Mouse (Mus musculus) monocyte, adult 5-6 weeks (primary cell): ENCODE measurements around the gene Fut11. TPM values are rescaled to one million over a fixed set of nuclear protein-coding genes. Genes with fewer than 3 reads are reported as not detected.
"Not testable (repeated sequence)": the region's sequence is repeated elsewhere in the genome, so short reads cannot be mapped to it uniquely, and the experiment has no call there.

Experiments used
- ATAC-seq: fragments of 153-309, 156-312 bp; replicated peaks from 2 replicates; pipeline ENCODE4 v1.8.0; 2017; ENCODE audit warnings: mild to moderate bottlenecking; ENCODE audit not compliant: low TSS enrichment, insufficient number of reproducible peaks, severe bottlenecking, poor library complexity, low FRiP score
- total RNA-seq: library from RNA; stranded (forward); fragments of 200-1000, 200-491, 200-594 nt; gene quantifications from 3 replicates; pipeline ENCODE4 v1.2.3, GENCODE M21; 2017

Fut11 gene
- total RNA-seq, 1 experiment from 2014 or later, result 8.2 TPM

DNA sequence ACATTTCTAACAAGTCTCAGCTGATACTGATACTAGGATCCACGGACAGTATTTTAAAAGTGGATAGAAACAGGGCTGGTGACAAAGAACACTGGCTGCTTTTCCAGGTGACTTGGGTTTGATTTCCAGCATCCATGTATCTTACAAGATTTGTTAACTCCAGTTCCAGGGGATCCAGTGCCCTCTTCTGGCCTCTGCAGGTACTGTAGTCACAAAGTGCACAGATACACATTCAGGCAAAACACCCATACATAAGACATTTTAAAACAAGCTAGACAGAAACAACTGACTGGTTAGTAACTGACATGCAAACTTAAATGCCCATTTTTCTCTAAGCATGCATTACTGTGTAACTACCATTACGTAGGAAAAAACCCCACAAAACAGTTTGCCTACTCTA is 21.8 kb upstream of the Fut11 start:
- no peak for ATAC-seq

DNA sequence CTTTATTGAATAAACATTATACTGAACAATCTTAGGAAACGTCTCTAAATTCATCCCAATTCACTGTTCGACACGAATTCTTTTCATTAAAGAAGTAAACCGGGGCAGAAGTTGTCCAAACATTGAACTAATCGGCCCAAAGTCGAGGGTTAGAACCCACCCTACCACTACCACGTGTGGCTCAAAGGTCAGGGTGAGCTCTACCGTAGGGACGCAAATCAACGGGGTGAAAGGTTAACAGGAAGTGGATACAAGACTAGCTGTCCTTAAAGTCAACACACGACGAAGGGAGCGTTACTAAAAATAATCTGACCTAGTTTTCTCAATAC is 21.1 kb upstream of the Fut11 start:
- peak; percentile 74 for ATAC-seq

DNA sequence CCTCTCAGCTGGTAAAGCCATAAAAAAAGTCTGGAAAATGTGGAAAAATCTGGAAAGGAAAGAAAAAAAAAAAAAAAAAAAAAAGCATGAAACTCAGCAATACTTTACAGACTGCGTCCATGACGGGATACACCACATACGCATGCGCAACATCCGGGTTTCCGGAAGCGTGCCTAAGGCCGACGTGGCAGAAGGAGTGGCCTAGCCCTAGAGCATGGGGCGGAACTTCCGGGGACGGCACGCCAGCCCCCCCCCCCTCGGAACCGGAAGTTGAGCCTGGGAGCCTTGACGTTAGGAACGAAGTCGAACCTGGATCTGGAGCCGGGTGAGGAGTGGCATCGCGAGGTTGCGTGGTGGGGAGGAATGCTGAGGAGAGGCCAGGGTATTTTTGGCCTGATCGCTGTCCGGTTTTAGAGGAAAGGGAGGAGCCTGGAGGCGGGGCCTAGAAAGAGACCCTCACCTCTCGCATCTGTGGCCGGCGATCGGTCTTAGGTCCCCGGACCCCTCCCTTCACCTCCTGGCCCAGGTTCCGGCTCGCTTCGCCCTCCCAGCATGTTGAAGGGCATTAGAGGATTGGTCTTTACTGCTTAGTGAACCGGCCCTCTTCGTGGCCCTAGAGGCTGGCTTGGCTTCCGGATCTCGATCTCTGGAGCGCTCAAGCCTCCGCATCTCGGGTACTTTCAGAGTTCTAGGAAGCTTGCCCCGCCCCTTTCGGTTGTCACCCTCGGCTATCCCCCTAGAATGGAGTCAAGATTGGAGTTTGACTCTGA is 20.5 kb upstream of the Fut11 start, which contains the start of gene Sec24c:
Gene Sec24c, plus strand, starts transcription at position 245 of the 770 bp plus-strand sequence.
- ATAC-seq, result peak; percentile 89

DNA sequence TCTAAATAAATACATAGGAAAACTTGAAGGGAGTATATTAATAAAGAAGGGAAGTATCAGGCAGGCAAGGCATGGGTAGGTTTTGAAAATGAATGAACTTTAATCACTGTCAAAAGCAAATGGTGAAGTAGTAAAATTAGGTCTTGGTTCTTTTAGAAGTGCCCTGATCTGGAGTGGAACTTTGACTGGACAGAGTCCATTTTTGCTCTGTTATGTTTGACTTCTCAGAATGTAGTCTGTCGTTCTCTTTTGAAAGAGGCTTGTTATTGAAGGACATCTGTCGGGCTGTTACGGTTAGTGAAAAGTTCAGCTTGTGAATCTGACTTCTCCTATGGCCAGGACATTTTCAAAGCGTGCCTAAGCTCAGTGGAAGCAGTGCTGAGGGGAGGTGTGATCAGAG is 16.9 kb upstream of the Fut11 start:
- no peak for ATAC-seq

DNA sequence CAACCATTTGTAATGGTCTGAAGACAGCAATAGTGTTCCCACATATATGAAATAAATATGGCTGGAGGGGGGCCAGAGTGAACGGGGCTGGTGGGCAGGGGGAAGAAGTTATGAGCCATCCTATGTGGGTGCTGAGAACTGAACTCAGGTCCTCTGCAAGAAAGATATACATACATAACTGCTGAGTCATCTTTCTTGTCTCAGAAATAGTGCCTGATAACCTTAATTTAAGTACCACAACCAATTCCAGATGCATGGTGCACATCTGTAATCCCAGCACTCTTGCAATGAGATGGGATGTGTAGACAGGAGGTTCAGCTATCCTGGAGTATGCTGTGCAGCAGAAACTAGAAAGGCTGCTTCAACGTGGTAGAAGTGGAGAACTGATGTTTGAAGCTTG is 13.0 kb upstream of the Fut11 start:
- no peak for ATAC-seq

DNA sequence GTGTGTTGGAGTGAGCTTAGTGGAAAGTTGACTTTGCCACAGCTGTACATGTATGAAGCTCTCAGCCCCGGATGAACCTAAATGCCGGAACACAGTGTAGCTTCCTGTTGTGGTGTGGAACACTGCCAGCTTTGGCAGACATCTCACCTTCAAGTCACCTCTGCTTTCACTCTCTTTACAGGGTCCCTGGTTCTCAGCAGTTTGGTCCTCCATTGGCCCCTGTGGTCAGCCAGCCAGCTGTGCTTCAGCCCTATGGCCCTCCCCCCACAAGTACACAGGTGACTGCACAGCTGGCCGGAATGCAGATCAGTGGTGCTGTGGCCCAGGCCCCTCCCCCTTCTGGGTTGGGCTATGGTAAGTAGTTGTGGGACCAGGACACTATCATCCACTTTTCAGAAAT is 12.3 kb upstream of the Fut11 start:
- peak; percentile 59 for ATAC-seq

DNA sequence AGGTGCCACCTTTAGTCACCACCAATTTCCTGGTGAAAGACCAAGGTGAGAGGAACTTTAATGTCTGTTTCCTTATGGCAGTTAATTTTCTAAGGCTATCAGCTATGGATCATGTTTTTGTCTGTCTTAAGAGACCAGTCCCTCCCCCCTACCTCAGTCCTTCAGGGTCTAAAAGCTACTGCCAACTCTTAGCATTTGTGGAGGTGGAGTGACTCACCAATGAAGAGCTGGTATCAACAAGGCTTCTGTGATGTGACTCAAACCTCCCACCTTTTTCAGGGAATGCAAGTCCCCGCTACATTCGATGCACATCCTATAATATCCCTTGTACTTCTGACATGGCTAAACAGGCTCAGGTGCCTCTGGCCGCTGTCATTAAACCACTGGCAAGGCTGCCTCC is 8.2 kb upstream of the Fut11 start:
- no peak for ATAC-seq

DNA sequence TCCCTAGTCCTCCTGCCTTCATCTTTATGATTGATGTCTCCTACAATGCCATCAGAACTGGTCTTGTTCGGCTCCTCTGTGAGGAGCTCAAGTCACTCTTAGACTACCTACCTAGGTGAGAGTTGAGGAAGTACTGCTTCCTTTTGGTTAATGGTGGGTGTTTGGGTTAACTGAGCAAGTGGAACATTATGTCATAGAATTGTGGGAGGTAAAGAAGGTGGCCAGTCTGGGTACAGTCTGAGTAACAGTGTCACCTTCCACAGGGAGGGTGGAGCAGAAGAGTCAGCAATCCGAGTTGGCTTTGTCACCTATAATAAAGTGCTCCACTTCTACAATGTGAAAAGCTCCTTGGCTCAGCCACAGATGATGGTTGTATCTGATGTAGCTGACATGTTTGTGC is 5.8 kb upstream of the Fut11 start:
- no peak for ATAC-seq

DNA sequence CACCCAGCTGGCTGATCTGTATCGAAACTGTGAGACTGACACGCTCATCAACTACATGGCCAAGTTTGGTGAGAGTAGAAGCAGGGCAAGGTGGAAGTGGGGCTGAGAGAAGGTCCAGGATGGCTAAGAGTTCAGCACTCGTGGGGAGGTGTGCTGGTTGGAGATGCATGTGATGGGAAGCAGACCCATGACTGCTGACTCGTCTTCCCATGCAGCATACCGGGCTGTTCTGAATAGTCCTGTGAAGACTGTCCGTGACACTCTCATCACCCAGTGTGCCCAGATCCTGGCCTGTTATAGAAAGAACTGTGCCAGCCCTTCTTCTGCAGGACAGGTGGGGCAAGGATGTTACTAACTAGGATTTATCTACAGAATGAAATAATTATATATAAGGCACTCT is 3.0 kb upstream of the Fut11 start:
- ATAC-seq, result no peak

DNA sequence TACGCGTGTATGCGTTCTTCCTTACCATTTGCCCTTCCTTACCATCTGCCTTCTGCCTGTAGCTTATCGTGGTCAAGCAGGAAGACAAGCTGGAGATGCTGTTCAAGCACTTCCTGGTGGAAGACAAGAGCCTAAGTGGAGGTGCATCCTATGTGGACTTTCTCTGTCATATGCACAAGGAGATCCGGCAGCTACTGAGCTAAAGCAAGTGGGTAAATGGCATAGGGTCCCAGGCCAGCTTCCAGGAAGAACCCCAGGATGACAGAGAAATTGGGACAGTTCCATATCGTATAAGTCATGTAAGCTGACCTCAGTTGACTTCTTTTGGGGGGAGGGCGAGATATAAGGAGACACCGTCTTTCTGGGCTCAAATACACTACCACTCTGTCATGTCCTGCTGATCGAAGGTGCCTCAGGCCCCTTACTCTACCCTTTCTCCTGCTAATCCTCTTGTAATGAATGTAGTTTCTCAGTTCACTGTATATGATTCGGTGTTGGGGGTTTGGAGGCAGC is 1.1 kb upstream of the Fut11 start:
- ATAC-seq, result no peak

DNA sequence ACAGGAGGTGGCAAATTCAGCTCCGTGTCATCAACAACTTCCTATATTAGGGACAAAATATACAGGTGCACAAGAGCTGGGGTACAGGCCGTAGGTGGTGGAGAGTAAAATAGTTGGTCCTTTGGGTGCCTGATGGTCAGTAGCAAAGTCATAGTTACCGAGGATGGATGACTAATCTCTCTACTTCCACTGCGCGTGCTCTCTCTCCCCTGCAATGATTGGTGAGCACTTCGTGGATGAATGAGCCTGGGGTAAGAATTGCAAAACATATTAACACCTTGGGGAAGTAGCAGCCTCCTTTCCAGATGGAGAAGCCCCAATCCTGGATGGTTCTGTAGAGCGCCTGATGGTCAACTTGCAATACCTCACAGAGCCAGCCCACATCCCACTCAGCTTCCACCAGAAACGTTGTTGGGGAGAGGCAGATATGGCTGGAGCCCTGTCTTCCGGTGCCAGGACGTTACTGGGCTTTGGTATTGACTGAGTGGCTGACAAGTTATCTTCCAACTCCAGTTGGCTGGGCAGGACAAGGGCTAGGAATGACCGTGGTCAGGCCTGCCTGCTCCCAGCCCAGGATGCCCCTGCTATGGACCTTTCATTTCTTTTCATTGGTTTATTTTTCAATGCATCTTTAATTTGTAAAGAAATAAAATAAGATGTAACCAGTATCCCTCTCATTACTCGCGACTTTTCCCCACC is 434 bp upstream of the Fut11 start:
- ATAC-seq, result no peak

DNA sequence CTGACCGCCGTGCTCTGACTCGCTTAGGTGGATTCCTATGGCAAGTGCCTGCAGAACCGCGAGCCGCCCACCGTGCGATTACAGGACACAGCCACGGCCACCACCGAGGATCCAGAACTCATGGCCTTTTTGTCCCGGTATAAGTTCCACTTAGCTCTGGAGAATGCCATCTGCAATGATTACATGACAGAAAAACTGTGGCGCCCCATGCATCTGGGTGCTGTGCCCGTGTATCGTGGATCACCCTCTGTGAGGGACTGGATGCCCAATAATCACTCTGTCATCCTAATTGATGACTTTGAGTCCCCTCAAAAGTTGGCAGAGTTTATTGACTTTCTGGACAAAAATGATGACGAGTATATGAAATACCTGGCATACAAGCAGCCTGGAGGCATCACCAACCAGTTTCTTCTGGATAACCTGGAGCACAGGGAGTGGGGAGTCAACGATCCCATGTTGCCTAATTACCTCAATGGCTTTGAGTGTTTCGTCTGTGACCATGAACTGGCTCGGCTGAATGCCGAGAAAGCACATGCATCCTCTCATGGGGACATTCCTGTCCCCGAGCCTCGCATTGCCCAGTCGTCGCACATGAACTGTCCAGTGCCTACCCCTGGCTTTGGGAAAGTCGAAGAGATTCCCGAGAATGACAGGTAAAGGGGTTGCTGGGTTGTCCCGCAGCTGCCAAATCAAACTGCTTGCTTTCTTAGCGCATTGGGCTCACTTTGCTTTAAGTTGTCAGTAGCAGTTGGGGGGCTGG is 1.2 kb downstream of the Fut11 start:
- peak; percentile 25; the same call in 1 of the 2 replicates for ATAC-seq

DNA sequence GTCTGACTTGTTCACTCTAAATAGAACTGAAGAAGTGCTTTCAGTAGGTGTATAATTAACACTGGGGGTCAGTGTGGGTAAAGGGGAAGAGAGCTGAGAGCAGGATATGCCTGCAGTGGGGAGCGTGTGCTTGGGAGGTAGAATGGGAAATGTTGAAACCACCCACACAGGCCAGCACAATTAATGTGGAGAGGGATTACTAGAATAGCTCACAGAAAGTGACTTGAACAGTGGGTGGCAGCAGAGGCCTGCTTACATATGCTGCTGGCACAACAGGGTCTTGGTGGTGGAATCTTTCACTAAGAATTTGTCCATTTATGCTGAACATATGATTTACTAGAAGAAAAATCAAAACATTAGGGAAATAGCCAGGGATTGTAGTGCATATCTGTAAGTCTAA is 2.2 kb downstream of the Fut11 start:
- no peak for ATAC-seq

DNA sequence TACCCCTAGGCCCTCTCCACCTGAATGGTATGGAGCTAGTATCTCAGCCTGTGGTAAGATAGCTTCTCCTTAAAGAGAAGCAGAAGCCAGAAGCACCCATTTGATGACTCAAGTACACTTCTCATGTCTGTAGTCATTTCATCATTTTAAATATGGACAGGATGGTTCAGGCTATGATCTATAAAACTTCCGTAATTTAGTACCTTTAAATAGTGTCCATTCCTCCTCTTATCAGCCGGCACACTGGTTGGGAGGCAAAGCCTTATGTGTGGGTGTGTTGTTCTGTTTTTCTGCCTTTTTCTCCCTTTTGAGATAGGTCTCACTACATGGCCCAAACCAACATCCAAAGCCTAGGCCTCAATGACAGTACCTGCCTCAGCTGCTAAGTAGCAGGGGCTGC is 3.7 kb downstream of the Fut11 start:
- ATAC-seq, result no peak

DNA sequence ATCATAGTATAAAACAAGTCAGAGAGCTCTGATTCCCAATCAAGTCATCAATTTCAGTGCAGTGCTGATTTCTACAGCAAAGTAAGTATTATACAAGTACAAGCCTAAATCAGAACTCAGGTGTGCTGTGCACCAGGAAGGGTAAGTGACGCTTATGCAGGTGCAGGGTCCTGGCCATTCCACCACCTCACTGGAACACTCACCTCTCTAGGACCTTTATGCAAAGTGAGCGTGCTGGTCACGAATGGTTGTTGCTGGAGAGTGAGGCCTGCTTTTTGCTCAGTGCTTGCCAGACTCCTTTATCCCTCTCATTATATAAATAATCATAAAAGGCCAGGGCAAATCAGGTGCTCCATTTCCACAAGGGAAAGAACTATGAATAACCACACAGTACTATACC is 5.6 kb downstream of the Fut11 start:
- ATAC-seq, result no peak

DNA sequence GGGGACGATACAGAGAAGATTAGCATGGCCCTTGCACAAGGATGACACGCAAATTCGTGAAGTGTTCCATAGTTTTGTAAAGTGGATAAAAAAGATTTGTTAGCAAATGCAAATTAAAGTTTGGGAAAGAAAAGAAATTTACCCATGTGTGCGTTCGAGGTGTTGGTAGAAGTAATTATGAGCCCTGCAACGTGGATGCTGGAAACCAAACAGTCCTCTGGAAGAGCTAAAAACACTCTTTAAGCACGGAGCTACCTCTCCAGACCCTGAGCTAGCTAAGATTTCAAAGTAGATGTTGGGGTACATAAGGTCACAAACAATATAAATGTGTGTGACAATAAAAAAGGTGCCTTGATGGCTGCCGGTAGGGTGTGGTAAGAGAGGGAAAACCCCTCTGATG is 6.8 kb downstream of the Fut11 start:
- ATAC-seq, result no peak

DNA sequence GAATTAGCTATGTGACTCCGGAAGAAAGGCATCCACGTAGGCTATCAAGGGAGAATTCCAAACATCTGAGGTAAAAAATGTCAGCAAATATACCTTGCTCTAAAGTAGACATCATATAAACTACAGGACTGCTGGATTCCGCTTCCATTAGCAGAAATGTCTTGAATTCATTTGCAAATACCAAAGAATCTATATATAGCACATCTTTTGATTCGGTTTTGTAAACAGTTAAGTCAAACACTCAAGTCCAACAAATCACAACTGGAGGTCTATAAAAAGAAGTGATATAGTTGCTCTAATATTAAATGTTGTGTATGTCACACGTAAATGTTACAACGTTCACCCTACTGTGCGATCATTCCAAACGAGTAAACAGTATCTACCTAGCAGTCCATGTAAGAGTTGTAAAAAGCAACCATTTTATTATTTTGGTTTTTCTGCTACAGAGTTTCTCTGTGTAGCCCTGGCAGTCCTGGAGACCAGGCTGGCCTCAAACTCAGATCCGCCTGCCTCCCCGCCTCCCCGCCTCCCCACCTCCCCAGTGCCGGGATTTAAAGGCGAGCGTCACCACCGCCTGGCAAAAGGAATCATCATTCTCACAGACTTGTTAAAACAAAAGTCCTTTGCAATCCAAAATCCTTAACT is 7.5 kb downstream of the Fut11 start:
- no peak for ATAC-seq

DNA sequence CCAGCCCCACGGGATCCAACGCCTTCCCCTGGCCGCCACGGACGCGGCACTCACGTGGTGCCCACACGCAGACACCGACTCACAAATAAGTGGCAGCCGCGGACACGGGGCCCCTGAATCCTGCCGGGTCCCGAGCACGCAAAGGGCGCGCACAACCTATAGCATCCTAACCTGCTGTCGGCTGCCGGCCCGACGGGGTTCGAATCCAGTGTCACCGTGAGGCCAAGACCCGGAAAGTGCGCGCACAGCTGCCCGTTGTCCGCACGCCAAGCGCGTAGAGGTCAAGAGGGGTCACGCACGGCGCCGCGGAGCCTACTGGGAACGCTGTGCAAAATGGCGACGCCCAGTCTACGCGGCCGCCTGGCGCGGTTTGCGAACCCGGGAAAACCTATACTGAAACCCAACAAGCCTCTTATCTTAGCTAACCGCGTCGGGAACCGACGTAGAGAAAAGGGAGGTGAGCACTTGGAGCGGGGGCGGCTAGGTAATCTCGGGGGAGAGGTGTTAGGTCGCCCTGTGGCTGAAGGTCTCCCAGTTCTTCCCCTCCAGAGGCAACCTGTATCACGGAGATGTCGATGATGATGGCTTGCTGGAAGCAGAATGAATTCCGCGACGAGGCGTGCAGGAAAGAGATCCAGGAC is 8.1 kb downstream of the Fut11 start, which contains the start of gene Chchd1:
Gene Chchd1, plus strand, starts transcription at position 266 of the 641 bp plus-strand sequence.
- ATAC-seq, result peak; percentile 87

DNA sequence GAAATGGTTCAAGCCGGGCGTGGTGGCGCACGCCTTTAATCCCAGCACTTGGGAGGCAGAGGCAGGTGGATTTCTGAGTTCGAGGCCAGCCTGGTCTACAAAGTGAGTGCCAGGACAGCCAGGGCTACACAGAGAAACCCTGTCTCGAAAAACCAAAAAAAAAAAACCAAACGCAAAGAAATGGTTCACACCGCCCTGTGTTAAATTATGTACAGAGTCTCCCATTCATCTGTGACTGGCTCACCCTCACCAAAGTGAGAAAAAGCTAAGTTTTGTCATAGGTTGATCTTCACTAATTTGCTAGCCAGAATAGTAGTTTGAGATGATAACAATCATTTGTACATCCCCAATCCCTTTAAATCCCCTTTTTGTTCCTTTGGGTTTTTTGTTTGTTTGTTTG is 8.7 kb downstream of the Fut11 start:
- not testable (repeated sequence) for ATAC-seq
